Mouse (Mus musculus) CH12.LX (cell line): Measurements from ENCODE around the gene Ptma. TPM values are rescaled to one million over a fixed set of nuclear protein-coding genes. Genes with fewer than 3 reads are reported as not detected.

Source experiments
- DNase-seq: peaks from one replicate; pipeline ENCODE4 v3.0.0-alpha.2; 2013; ENCODE audit errors: extremely low read depth
- H3K27ac ChIP-seq: 2 replicates; pipeline ENCODE4 v1.5.1; 2012; ENCODE audit warnings: low read depth, mild to moderate bottlenecking, control low read depth, moderate library complexity; ENCODE audit not compliant: insufficient read depth
- H3K27me3 ChIP-seq: replicated peaks from 2 replicates; pipeline ENCODE3; 2012; ENCODE audit warnings: inconsistent platforms
- H3K36me3 ChIP-seq, 2 experiments: replicated peaks in 1 of 2; 2 replicates each; pipeline versions ENCODE3 to v1.6.1; 2012; ENCODE audit warnings: inconsistent platforms in 1 of 2, low read length in 1 of 2, mild to moderate bottlenecking in 1 of 2, mixed read lengths in 1 of 2, moderate library complexity in 1 of 2; ENCODE audit not compliant: control insufficient read depth in 1 of 2, insufficient read depth in 1 of 2
- H3K4me1 ChIP-seq, 2 experiments: 2 replicates each; pipeline ENCODE4 v1.6.1; 2012; ENCODE audit warnings: inconsistent platforms in 1 of 2, moderate library complexity in 1 of 2; ENCODE audit not compliant: insufficient read depth in 2 of 2, control insufficient read depth in 1 of 2
- H3K4me2 ChIP-seq: 2 replicates; pipeline ENCODE4 v1.6.1; 2012; ENCODE audit warnings: low read depth, mild to moderate bottlenecking, control low read depth; ENCODE audit not compliant: poor library complexity, insufficient read depth, severe bottlenecking
- H3K4me3 ChIP-seq, 3 experiments: fragments of 150-350 bp in 1 of 3; sonication (generic) in 1 of 3; replicated peaks in 1 of 3; 2 replicates each; pipeline versions ENCODE3 to v1.5.1; 2011 to 2012; ENCODE audit warnings: low read depth in 2 of 3, low read length in 2 of 3, mild to moderate bottlenecking in 2 of 3, moderate library complexity in 2 of 3, control low read depth in 1 of 3, improper control_type of control experiment in 1 of 3, inconsistent platforms in 1 of 3, mixed read lengths in 1 of 3; ENCODE audit not compliant: poor library complexity in 1 of 3
- H3K79me2 ChIP-seq: replicated peaks from 2 replicates; pipeline ENCODE4 v1.6.1; 2012; ENCODE audit warnings: mild to moderate bottlenecking, moderate library complexity; ENCODE audit not compliant: control insufficient read depth, poor library complexity, insufficient read depth, severe bottlenecking; ENCODE audit errors: extremely low read depth
- H3K9ac ChIP-seq: 2 replicates; pipeline ENCODE4 v1.6.1; 2012; ENCODE audit warnings: low read depth, mild to moderate bottlenecking, control low read depth, moderate library complexity; ENCODE audit not compliant: insufficient read depth
- H3K9me3 ChIP-seq: replicated peaks from 2 replicates; pipeline ENCODE3; 2012; ENCODE audit warnings: low read length, inconsistent platforms, mixed read lengths
- BHLHE40 ChIP-seq: IDR thresholded peaks from 2 replicates; pipeline ENCODE4 v1.6.1; 2011; ENCODE audit warnings: mild to moderate bottlenecking, low read depth, low read length, improper control_type of control experiment
- CHD2 ChIP-seq: IDR thresholded peaks from 2 replicates; pipeline ENCODE4 v1.6.1; 2011; ENCODE audit warnings: low read length, improper control_type of control experiment
- CTCF ChIP-seq, 2 experiments: IDR thresholded peaks in 1 of 2; conservative IDR thresholded peaks in 1 of 2; 2 replicates each; pipeline ENCODE4 v1.5.1; 2011 to 2012; ENCODE audit warnings: low read depth in 2 of 2, low read length in 2 of 2, improper control_type of control experiment in 1 of 2, inconsistent platforms in 1 of 2, mild to moderate bottlenecking in 1 of 2, moderate library complexity in 1 of 2
- E2F4 ChIP-seq: IDR thresholded peaks from 2 replicates; pipeline ENCODE4 v1.6.1; 2011; ENCODE audit warnings: low read depth, low read length, improper control_type of control experiment; ENCODE audit not compliant: insufficient replicate concordance
- ELF1 ChIP-seq: IDR thresholded peaks from 2 replicates; pipeline ENCODE4 v1.6.1; 2014; ENCODE audit warnings: low read depth, mild to moderate bottlenecking, inconsistent platforms, low read length, improper control_type of control experiment
- EP300 ChIP-seq: IDR thresholded peaks from 2 replicates; pipeline ENCODE4 v1.6.1; 2011; ENCODE audit warnings: low read length, improper control_type of control experiment
- ETS1 ChIP-seq: conservative IDR thresholded peaks from 2 replicates; pipeline ENCODE4 v1.6.1; 2012; ENCODE audit warnings: low read depth, mild to moderate bottlenecking, inconsistent platforms, low read length, improper control_type of control experiment, moderate library complexity
- HCFC1 ChIP-seq: IDR thresholded peaks from 2 replicates; pipeline ENCODE4 v1.6.1; 2012; ENCODE audit warnings: low read depth, mild to moderate bottlenecking, inconsistent platforms, low read length, improper control_type of control experiment
- IRF4 ChIP-seq: IDR thresholded peaks from 2 replicates; pipeline ENCODE4 v1.6.1; 2014; ENCODE audit warnings: low read depth, mild to moderate bottlenecking, inconsistent platforms, low read length, improper control_type of control experiment
- JUND ChIP-seq: conservative IDR thresholded peaks from 2 replicates; pipeline ENCODE4 v1.6.1; 2011; ENCODE audit warnings: low read depth, low read length, improper control_type of control experiment
- KAT2A ChIP-seq: IDR thresholded peaks from 2 replicates; pipeline ENCODE4 v1.6.1; 2012; ENCODE audit warnings: low read length, improper control_type of control experiment, inconsistent platforms; ENCODE audit not compliant: insufficient replicate concordance
- MAX ChIP-seq: IDR thresholded peaks from 2 replicates; pipeline ENCODE4 v1.6.1; 2011; ENCODE audit warnings: low read length, improper control_type of control experiment
- MAZ ChIP-seq: IDR thresholded peaks from 2 replicates; pipeline ENCODE4 v1.6.1; 2012; ENCODE audit warnings: low read depth, mild to moderate bottlenecking, inconsistent platforms, low read length, improper control_type of control experiment, moderate library complexity
- MYC ChIP-seq: IDR thresholded peaks from 2 replicates; pipeline ENCODE4 v1.6.1; 2011; ENCODE audit warnings: low read depth, mild to moderate bottlenecking, improper control_type of control experiment, low read length
- NRF1 ChIP-seq: IDR thresholded peaks from 2 replicates; pipeline ENCODE4 v1.6.1; 2014; ENCODE audit warnings: low read depth, mild to moderate bottlenecking, inconsistent platforms, low read length, improper control_type of control experiment, moderate library complexity
- PAX5 ChIP-seq: IDR thresholded peaks from 2 replicates; pipeline ENCODE4 v1.6.1; 2012; ENCODE audit warnings: low read length, inconsistent platforms, mixed read lengths
- POLR2A ChIP-seq: IDR thresholded peaks from 2 replicates; pipeline ENCODE4 v1.6.1; 2011; ENCODE audit warnings: low read depth, mild to moderate bottlenecking, improper control_type of control experiment, low read length
- POLR2AphosphoS2 ChIP-seq: IDR thresholded peaks from 2 replicates; pipeline ENCODE4 v1.6.1; 2011; ENCODE audit warnings: low read depth, low read length, improper control_type of control experiment
- RAD21 ChIP-seq: IDR thresholded peaks from 2 replicates; pipeline ENCODE4 v1.6.1; 2011; ENCODE audit warnings: low read depth, mild to moderate bottlenecking, low read length, improper control_type of control experiment, moderate library complexity
- SIN3A ChIP-seq: IDR thresholded peaks from 2 replicates; pipeline ENCODE4 v1.6.1; 2012; ENCODE audit warnings: low read length, improper control_type of control experiment, inconsistent platforms
- SMC3 ChIP-seq: IDR thresholded peaks from 2 replicates; pipeline ENCODE4 v1.6.1; 2011; ENCODE audit warnings: low read depth, low read length, improper control_type of control experiment
- TBP ChIP-seq: conservative IDR thresholded peaks from 2 replicates; pipeline ENCODE4 v1.6.1; 2011; ENCODE audit warnings: low read depth, low read length, improper control_type of control experiment
- TCF12 ChIP-seq: IDR thresholded peaks from 2 replicates; pipeline ENCODE4 v1.6.1; 2014; ENCODE audit warnings: low read depth, mild to moderate bottlenecking, inconsistent platforms, low read length, improper control_type of control experiment
- UBTF ChIP-seq: IDR thresholded peaks from 2 replicates; pipeline ENCODE4 v1.6.1; 2012; ENCODE audit warnings: low read depth, mild to moderate bottlenecking, inconsistent platforms, low read length, improper control_type of control experiment, moderate library complexity
- USF1 ChIP-seq: IDR thresholded peaks from 2 replicates; pipeline ENCODE4 v1.6.1; 2014; ENCODE audit warnings: low read depth, mild to moderate bottlenecking, inconsistent platforms, low read length, improper control_type of control experiment
- ZKSCAN1 ChIP-seq: IDR thresholded peaks from 2 replicates; pipeline ENCODE4 v1.6.1; 2012; ENCODE audit warnings: low read depth, inconsistent platforms, low read length, improper control_type of control experiment, borderline replicate concordance
- ZMIZ1 ChIP-seq: IDR thresholded peaks from 2 replicates; pipeline ENCODE4 v1.6.1; 2012; ENCODE audit warnings: low read depth, mild to moderate bottlenecking, inconsistent platforms, low read length, improper control_type of control experiment
- dilution Hi-C: fragments of 300-500 bp; cut with MboI; formaldehyde crosslinking; loops from 2 replicates; pipeline ENCODE4 v1.14.3; 2020; ENCODE audit warnings: low sequenced_read_pairs; ENCODE audit not compliant: extremely low pct_unique_long_range_greater_than_20kb, extremely low pct_ligation_motif_present
- in situ Hi-C: fragments of 300-500 bp; cut with MboI; formaldehyde crosslinking; loops from 3 replicates; pipeline ENCODE4 v1.14.3; 2019; ENCODE audit warnings: low sequenced_read_pairs, low pct_ligation_motif_present, low pct_unique_long_range_greater_than_20kb, mixed read lengths
- polyA plus RNA-seq: library from polyadenylated mRNA; unstranded; fragments of >175 nt; gene quantifications from 2 replicates; pipeline ENCODE4 v1.2.1, GENCODE M21; 2012; ENCODE audit warnings: low read depth; ENCODE audit not compliant: insufficient read length
- total RNA-seq, 2 experiments: library from RNA; depleted of rRNA; stranded (reverse); fragments of 300-350 nt in 1 of 2; fragments of >200 nt in 1 of 2; gene quantifications; 2 replicates each; pipeline ENCODE4 v1.2.3; 2012 to 2014

Gene Ptma
- total and polyA plus RNA-seq, 3 experiments: 2,835 to 5,324 (median 5,084) TPM

DNA sequence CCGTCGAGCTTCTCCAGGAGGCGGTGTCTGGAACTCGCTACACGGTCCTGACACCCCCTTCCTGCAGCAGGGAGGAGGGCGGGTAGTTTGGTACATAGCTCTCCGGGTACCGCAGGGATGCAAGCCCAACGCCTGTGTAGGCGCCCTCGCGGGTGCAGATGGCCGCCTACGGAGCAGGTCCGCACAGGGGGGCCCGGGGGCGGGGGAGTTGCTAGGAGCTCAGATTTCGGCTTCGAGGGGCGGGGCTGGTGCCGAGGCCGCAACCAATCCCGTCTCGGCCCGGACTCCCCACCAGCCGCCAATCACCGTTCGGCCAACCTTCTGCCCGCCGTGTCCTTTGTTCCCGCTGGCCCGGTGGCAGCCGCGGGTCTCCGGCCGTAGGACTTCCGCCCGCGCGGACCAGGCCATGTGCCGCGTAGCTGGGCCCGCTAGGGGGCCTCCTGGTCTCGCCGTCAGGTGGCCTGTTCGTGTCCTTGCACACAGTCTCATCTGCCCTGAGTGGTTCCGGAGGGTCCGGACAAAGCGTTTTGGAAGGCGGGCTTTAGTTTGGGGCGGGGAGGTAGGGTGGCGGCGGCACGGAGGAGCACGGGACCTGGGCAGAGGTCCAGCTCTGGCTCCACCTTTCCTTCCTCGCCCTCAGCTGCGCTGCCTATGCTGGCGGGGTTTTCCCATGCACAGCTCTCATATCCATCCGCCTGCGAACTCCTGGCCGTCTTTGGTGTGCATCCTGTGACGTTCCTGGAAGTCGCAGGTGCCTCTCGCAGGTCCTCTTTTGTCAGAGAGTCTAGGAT, 22.4 kb upstream of the Ptma start:
- peaks cover 23 to 68% of the 10 kb centered on the region in 2 experiments for H3K4me1 ChIP-seq
- H3K79me2 ChIP-seq: no peaks in the 10 kb centered on the region
- TF ChIP-seq ZKSCAN1: no peak
- TF ChIP-seq CTCF (conservative IDR thresholded peaks at IDR 0.05 in 1 of 2, IDR thresholded peaks at IDR 0.05 in 1 of 2; ENCODE audit: low read depth in 2 of 2, low read length in 2 of 2): peak in 1 of 2 experiments; percentile 88; a peak in 2 of 4 replicates
- TF ChIP-seq RAD21: peak; percentile 69
- peak; percentile 41; the same call in 1 of the 2 replicates for TF ChIP-seq NRF1
- TF ChIP-seq JUND: no peak
- TF ChIP-seq SMC3: peak; percentile 72
- peak; percentile 63 for TF ChIP-seq HCFC1
- peak; percentile 85 for TF ChIP-seq ELF1
- 0 out of 2 replicates have a peak, but pooled peaks have one; percentile 48 for TF ChIP-seq E2F4
- TF ChIP-seq TCF12: peak; percentile 62
- TF ChIP-seq KAT2A: 0 out of 2 replicates have a peak, but pooled peaks have one; percentile 23
- peak; percentile 25; the same call in 1 of the 2 replicates for TF ChIP-seq ZMIZ1
- peak; percentile 99 for TF ChIP-seq BHLHE40
- TF ChIP-seq USF1: peak; percentile 59
- no peak for TF ChIP-seq POLR2AphosphoS2
- TF ChIP-seq EP300: peak; percentile 44; the same call in 1 of the 2 replicates
- peak; percentile 71 for TF ChIP-seq POLR2A
- peak; percentile 65; the same call in 1 of the 2 replicates for TF ChIP-seq UBTF
- no peak; the same call in 1 of the 2 replicates for TF ChIP-seq SIN3A
- TF ChIP-seq TBP: peak; percentile 52; the same call in 1 of the 2 replicates
- TF ChIP-seq IRF4: peak; percentile 62; the same call in 1 of the 2 replicates
- no peak for TF ChIP-seq CHD2
- no peak for TF ChIP-seq PAX5
- peak; percentile 79 for TF ChIP-seq MAZ
- TF ChIP-seq MYC: peak; percentile 94
- peak; percentile 94 for TF ChIP-seq MAX
- TF ChIP-seq ETS1: peak; percentile 82
- in situ Hi-C loops (loop anchor here (5.0 kb wide), 1 partner anchor 33 kb away; no protein-coding TSS in a partner anchor), dilution Hi-C loops (no loop called here)
- peak overlapping the region; percentile 95 for H3K27ac ChIP-seq
- peak overlapping the region; percentile 51 to 62 (median 56) for H3K4me3 ChIP-seq
- H3K27me3 ChIP-seq: no peaks in the 10 kb centered on the region
- peak; percentile 92 for DNase-seq
- H3K36me3 ChIP-seq: no peaks in the 10 kb centered on the region
- H3K9me3 ChIP-seq: no peaks in the 10 kb centered on the region
- H3K4me2 ChIP-seq: peak overlapping the region; percentile 76
- peak overlapping the region; percentile 65 for H3K9ac ChIP-seq
